Mouse (Mus musculus) spleen, adult 2 months (tissue): ENCODE measurements around the gene Sult6b2.

Experiments
- CTCF ChIP-seq: fragments of 200-500 bp; IDR thresholded peaks from 2 replicates; pipeline ENCODE4 v1.5.1; 2011; ENCODE audit warnings: mild to moderate bottlenecking, inconsistent platforms; ENCODE audit not compliant: insufficient read depth, insufficient read length, insufficient replicate concordance; ENCODE audit errors: extremely low read depth
- POLR2A ChIP-seq: fragments of 200-500 bp; IDR thresholded peaks from 2 replicates; pipeline ENCODE4 v1.6.1; 2011; ENCODE audit warnings: low read depth, low read length, inconsistent platforms

DNA sequence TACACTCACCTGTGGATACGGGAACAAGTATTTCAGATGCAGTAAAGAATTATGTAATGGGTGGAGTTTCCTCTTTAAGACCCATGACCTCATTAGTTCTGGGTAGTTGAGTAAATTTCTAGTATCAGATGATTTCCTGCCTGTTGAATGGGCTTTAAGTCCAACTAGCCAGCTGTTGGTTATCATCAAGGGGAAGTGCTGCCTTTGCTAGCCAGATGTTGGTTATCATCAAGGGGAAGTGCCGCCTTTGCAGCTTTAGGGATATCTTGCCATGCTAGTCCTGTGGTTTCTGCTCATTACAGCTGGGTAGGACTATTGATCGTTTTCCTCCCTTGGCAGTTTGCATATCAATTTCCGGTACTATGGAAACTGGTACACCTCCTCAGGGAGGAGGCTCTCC, 2.0 kb upstream of the Sult6b2 start:
- TF ChIP-seq CTCF = no peak
- TF ChIP-seq POLR2A = no peak
